Mouse (Mus musculus) liver, embryonic 12.5 days (tissue): ENCODE results near the gene Acyp2. TPM values are rescaled to one million over a fixed set of nuclear protein-coding genes. Genes with fewer than 3 reads are reported as not detected.
A peak's percentile ranks its signal among the peaks of the same experiment; 100 is the strongest.
"Not testable (repeated sequence)": the region's sequence is repeated elsewhere in the genome, so short reads cannot be mapped to it uniquely, and the experiment has no call there.

Experiments
- ATAC-seq: fragments of 200-750 bp; cut with Nextera tagmentation; 2 replicates; pipeline ENCODE4 v1.8.0; 2017; ENCODE audit warnings: moderate number of reproducible peaks, mild to moderate bottlenecking, moderate library complexity
- H3K27ac ChIP-seq: fragments of 300-500 bp; sonication (generic); 2 replicates; pipeline ENCODE4 v1.5.1; 2016; ENCODE audit warnings: mild to moderate bottlenecking
- H3K27me3 ChIP-seq: fragments of 300-500 bp; sonication (generic); replicated peaks from 2 replicates; pipeline ENCODE4 v1.6.1; 2016; ENCODE audit warnings: mild to moderate bottlenecking, moderate library complexity
- H3K36me3 ChIP-seq: fragments of 300-500 bp; sonication (generic); 2 replicates; pipeline ENCODE4 v1.6.1; 2016; ENCODE audit warnings: mild to moderate bottlenecking, moderate library complexity
- H3K4me1 ChIP-seq: fragments of 300-500 bp; sonication (generic); 2 replicates; pipeline ENCODE4 v1.6.1; 2016
- H3K4me2 ChIP-seq: fragments of 300-500 bp; sonication (generic); 2 replicates; pipeline ENCODE4 v1.6.1; 2016; ENCODE audit warnings: mild to moderate bottlenecking, moderate library complexity
- H3K4me3 ChIP-seq: fragments of 300-500 bp; sonication (generic); 2 replicates; pipeline ENCODE4 v1.5.1; 2016; ENCODE audit warnings: mild to moderate bottlenecking, moderate library complexity
- H3K9ac ChIP-seq: fragments of 300-500 bp; sonication (generic); 2 replicates; pipeline ENCODE4 v1.6.1; 2016; ENCODE audit warnings: mild to moderate bottlenecking, moderate library complexity
- H3K9me3 ChIP-seq: fragments of 300-500 bp; sonication (generic); replicated peaks from 2 replicates; pipeline ENCODE4 v1.6.1; 2016; ENCODE audit warnings: mild to moderate bottlenecking, moderate library complexity
- WGBS: fragments of 180-500 bp; shearing (Covaris S2); methylation state at CpG from one replicate; pipeline ENCODE4 v1.1.7; 2016; ENCODE audit not compliant: insufficient replicate concordance; 5-methylcytosine and 5-hydroxymethylcytosine counted together
- polyA plus RNA-seq: library from polyadenylated mRNA; unstranded; fragments of >200 nt; fragmentation: Nextera tagmentation; extraction: Ambion mirVana; gene quantifications from 2 replicates; pipeline ENCODE4 v1.2.1, GENCODE M21; 2016

Acyp2 gene
- polyA plus RNA-seq, 1 experiment from 2014 or later: 5.5 TPM

GRCm38 (mm10) chr11:30621386-30622363 is 27.7 kb downstream of the Acyp2 start:
- Histone ChIP-seq H3K4me1 (peaks cover 33% of the 10 kb centered on the region), H3K27ac (peak overlapping the region; percentile 82), H3K4me2 (peak overlapping the region; percentile 40)
- peak; percentile 91 for ATAC-seq
- not testable (repeated sequence) for H3K36me3 ChIP-seq, H3K9ac ChIP-seq, H3K4me3 ChIP-seq, H3K27me3 ChIP-seq, H3K9me3 ChIP-seq
- 39% methylated on average over 1 of the region's 1 CpGs for WGBS

- Histone ChIP-seq H3K9me3 (no peaks in the 10 kb centered on the region), H3K9ac (no peak overlapping the region), H3K4me1 (peaks cover 47% of the 10 kb centered on the region), H3K27ac (no peak overlapping the region), H3K36me3 (no peaks in the 10 kb centered on the region), H3K4me2 (no peak overlapping the region), H3K4me3 (no peak overlapping the region), H3K27me3 (no peaks in the 10 kb centered on the region)
- no peak for ATAC-seq
- WGBS: 79% methylated on average over 4 of the region's 4 CpGs
These were observed 31.2 kb downstream of the Acyp2 start for GRCm38 (mm10) chr11:30618235-30618634.

GRCm38 (mm10) chr11:30617571-30618097 is 31.8 kb downstream of the Acyp2 start:
- H3K4me2 ChIP-seq: no peak overlapping the region
- no peak overlapping the region for H3K9ac ChIP-seq
- H3K36me3 ChIP-seq: no peaks in the 10 kb centered on the region
- H3K27ac ChIP-seq: 0 out of 2 replicates have a peak overlapping the region, but pooled peaks have one; percentile 14
- H3K4me1 ChIP-seq: peaks cover 43% of the 10 kb centered on the region
- no peaks in the 10 kb centered on the region for H3K27me3 ChIP-seq
- ATAC-seq: no peak
- H3K9me3 ChIP-seq: no peaks in the 10 kb centered on the region
- no peak overlapping the region for H3K4me3 ChIP-seq
- 34% methylated on average over 2 of the region's 2 CpGs for WGBS

GRCm38 (mm10) chr11:30615977-30616376 is 33.4 kb downstream of the Acyp2 start:
- Histone ChIP-seq H3K4me3 (no peak overlapping the region), H3K27ac (no peak overlapping the region), H3K4me1 (peaks cover 33% of the 10 kb centered on the region), H3K9ac (no peak overlapping the region), H3K36me3 (no peaks in the 10 kb centered on the region), H3K27me3 (no peaks in the 10 kb centered on the region), H3K4me2 (no peak overlapping the region), H3K9me3 (no peaks in the 10 kb centered on the region)
- peak; percentile 78 for ATAC-seq
- 62% methylated on average over 1 of the region's 1 CpGs for WGBS

- WGBS: 53% methylated on average over 1 of the region's 1 CpGs
- Histone ChIP-seq H3K27me3 (no peaks in the 10 kb centered on the region), H3K4me2 (peak overlapping the region; percentile 14; the same call in 1 of the 2 replicates), H3K27ac (no peak overlapping the region), H3K4me1 (peaks cover 25% of the 10 kb centered on the region), H3K9me3 (no peaks in the 10 kb centered on the region), H3K4me3 (no peak overlapping the region), H3K9ac (no peak overlapping the region), H3K36me3 (no peaks in the 10 kb centered on the region)
- ATAC-seq: peak; percentile 86
These were observed 35.4 kb downstream of the Acyp2 start for GRCm38 (mm10) chr11:30613916-30614546.

GRCm38 (mm10) chr11:30612699-30613098 is 36.7 kb downstream of the Acyp2 start:
- no peak overlapping the region for H3K9ac ChIP-seq
- H3K9me3 ChIP-seq: no peaks in the 10 kb centered on the region
- H3K4me2 ChIP-seq: no peak overlapping the region
- no peaks in the 10 kb centered on the region for H3K27me3 ChIP-seq
- no peak for ATAC-seq
- no peak overlapping the region for H3K4me3 ChIP-seq
- no peak overlapping the region for H3K27ac ChIP-seq
- no peaks in the 10 kb centered on the region for H3K36me3 ChIP-seq
- peaks cover 25% of the 10 kb centered on the region for H3K4me1 ChIP-seq

- WGBS: 94% methylated on average over 1 of the region's 1 CpGs
- no peak overlapping the region for H3K4me3 ChIP-seq
- ATAC-seq: no peak
- no peak overlapping the region for H3K9ac ChIP-seq
- H3K4me1 ChIP-seq: peaks cover 10% of the 10 kb centered on the region
- H3K4me2 ChIP-seq: no peak overlapping the region
- no peak overlapping the region for H3K27ac ChIP-seq
- H3K36me3 ChIP-seq: no peaks in the 10 kb centered on the region
- H3K27me3 ChIP-seq: 0 out of 2 replicates have a peak, but pooled peaks cover 2% of the 10 kb centered on the region
- no peaks in the 10 kb centered on the region for H3K9me3 ChIP-seq
These were observed 40.1 kb downstream of the Acyp2 start for GRCm38 (mm10) chr11:30609247-30609646.

- no peaks in the 10 kb centered on the region for H3K9me3 ChIP-seq
- 53% methylated on average over 3 of the region's 3 CpGs for WGBS
- no peak for ATAC-seq
- no peaks in the 10 kb centered on the region for H3K36me3 ChIP-seq
- peaks cover 3% of the 10 kb centered on the region; the same call in 1 of the 2 replicates for H3K4me1 ChIP-seq
- H3K27me3 ChIP-seq: 0 out of 2 replicates have a peak, but pooled peaks cover 2% of the 10 kb centered on the region
- no peak overlapping the region for H3K4me2 ChIP-seq
- no peak overlapping the region for H3K27ac ChIP-seq
- H3K9ac ChIP-seq: no peak overlapping the region
- H3K4me3 ChIP-seq: no peak overlapping the region
These were observed 41.5 kb downstream of the Acyp2 start for GRCm38 (mm10) chr11:30607587-30608518.

GRCm38 (mm10) chr11:30597259-30597658 is 52.1 kb downstream of the Acyp2 start:
- H3K27ac ChIP-seq: no peak overlapping the region
- no peak overlapping the region for H3K4me2 ChIP-seq
- ATAC-seq: no peak
- H3K9me3 ChIP-seq: no peaks in the 10 kb centered on the region
- H3K36me3 ChIP-seq: no peaks in the 10 kb centered on the region
- no peak overlapping the region for H3K9ac ChIP-seq
- no peaks in the 10 kb centered on the region for H3K27me3 ChIP-seq
- H3K4me3 ChIP-seq: no peak overlapping the region
- WGBS: 81% methylated on average over 3 of the region's 3 CpGs
- no peaks in the 10 kb centered on the region for H3K4me1 ChIP-seq

GRCm38 (mm10) chr11:30580008-30580407 is 69.4 kb downstream of the Acyp2 start:
- H3K9me3 ChIP-seq: no peaks in the 10 kb centered on the region; the same call in 1 of the 2 replicates
- H3K4me3 ChIP-seq: no peak overlapping the region
- H3K36me3 ChIP-seq: no peaks in the 10 kb centered on the region
- H3K4me2 ChIP-seq: no peak overlapping the region
- 69% methylated on average over 2 of the region's 2 CpGs for WGBS
- H3K27ac ChIP-seq: no peak overlapping the region
- no peak for ATAC-seq
- no peaks in the 10 kb centered on the region for H3K4me1 ChIP-seq
- H3K9ac ChIP-seq: no peak overlapping the region
- H3K27me3 ChIP-seq: no peaks in the 10 kb centered on the region

GRCm38 (mm10) chr11:30578931-30579330 is 70.5 kb downstream of the Acyp2 start:
- H3K27ac ChIP-seq: no peak overlapping the region
- H3K9me3 ChIP-seq: no peaks in the 10 kb centered on the region; the same call in 1 of the 2 replicates
- no peak overlapping the region for H3K4me3 ChIP-seq
- no peaks in the 10 kb centered on the region for H3K36me3 ChIP-seq
- 58% methylated on average over 2 of the region's 2 CpGs for WGBS
- no peak overlapping the region for H3K9ac ChIP-seq
- H3K27me3 ChIP-seq: no peaks in the 10 kb centered on the region
- no peak for ATAC-seq
- no peaks in the 10 kb centered on the region for H3K4me1 ChIP-seq
- H3K4me2 ChIP-seq: no peak overlapping the region
